Mouse (Mus musculus) megakaryocyte, adult 5-6 weeks (primary cell): ENCODE data around the gene Agap3. TPM values are rescaled to one million over a fixed set of nuclear protein-coding genes. Genes with fewer than 3 reads are reported as not detected.

Experiments used
- ATAC-seq: 2 replicates; pipeline ENCODE4 v1.8.0; 2016; ENCODE audit warnings: mild to moderate bottlenecking, inconsistent platforms; ENCODE audit not compliant: poor library complexity, severe bottlenecking
- total RNA-seq, 2 experiments: library from RNA; stranded (forward) in 1 of 2; stranded (reverse) in 1 of 2; fragments of 153-499, 151-499 nt in 1 of 2; fragments of 221-1000, 200-1000 nt in 1 of 2; gene quantifications; 2 replicates each; pipeline versions ENCODE4 v1.2.3 to v1.2.4; 2015 to 2017

The Agap3 gene
- total RNA-seq (2015) (12.1 and 14.2 TPM in 2 replicates), total RNA-seq (2017) (19.7 and 23.9 TPM in 2 replicates)

DNA sequence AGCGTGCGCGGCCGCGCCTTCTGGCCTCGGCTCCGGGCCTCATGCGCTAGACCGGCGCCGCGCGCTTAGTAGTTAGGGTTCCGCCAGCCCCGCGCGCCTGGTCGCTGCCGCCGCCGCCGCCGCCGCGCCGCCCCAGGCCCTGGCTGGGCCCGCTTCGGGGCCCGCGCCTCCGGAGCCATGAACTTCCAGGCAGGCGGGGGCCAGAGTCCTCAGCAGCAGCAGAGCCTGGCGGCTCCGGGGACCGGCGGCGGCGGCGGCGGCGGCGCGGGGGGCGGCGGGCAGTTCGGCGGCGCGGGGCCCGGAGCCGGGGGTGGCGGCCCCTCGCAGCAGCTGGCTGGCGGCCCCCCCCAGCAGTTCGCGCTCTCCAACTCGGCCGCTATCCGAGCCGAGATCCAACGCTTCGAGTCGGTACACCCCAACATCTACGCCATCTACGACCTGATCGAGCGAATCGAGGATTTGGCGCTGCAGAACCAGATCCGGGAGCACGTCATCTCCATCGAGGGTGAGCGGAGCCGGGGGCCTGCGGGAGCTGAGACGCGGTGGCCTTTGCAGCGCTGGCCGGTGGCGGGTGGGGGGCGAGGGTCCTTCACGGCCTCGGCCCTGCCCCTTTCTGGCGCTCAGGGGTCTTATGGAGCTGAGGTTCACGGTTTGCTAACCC, at the start of gene Agap3:
Gene Agap3 (plus strand): TSS at position 148 of the 661 bp plus-strand sequence.
- ATAC-seq = no peak

GRCm38 (mm10) chr5:24404594-24405360, 47.2 kb upstream of the Agap3 start:
- ATAC-seq = no peak

GRCm38 (mm10) chr5:24405389-24405876, 46.5 kb upstream of the Agap3 start:
- ATAC-seq = no peak

- no peak for ATAC-seq
These were observed 43.3 kb upstream of the Agap3 start for GRCm38 (mm10) chr5:24408651-24409050.

DNA sequence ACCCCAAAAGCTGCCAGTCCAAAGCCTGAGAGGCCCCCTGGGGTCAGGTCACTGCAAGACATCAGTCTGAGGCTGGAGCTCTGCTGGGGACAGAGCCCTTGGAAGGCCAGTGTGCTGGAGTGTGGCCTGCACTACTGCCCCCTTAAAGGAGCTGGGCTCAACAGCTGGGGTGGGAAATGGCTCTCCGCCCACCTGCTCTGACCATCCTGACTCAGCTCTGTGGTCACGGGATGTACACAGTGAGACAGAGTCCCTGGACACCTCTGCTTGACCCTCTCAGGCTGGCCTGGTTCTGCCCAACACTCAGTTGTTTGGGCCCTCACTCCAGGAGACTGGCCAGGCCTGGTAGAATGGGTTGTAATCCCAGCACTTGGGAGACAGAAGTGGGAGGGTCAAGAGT, 42.5 kb upstream of the Agap3 start:
- no peak for ATAC-seq

DNA sequence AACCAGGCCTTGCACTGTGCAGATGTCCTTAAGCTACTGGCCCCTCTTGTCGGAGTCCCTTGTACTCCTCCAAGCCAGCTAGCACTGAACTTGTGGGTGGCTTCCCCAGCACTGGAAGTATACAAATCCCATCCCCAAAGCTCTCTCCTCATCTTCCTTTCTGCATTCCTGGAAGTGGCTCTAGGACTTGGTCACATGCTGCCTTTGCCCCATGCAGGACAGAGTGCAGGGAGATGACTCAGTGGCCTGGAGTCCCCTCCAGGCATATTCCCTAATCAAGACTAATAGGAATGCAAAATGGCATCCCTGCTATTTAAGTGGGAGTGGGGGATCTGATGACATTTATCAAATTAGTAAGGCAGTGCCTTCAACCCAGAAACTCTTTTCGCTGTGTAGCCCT, 39.9 kb upstream of the Agap3 start:
- no peak for ATAC-seq

DNA sequence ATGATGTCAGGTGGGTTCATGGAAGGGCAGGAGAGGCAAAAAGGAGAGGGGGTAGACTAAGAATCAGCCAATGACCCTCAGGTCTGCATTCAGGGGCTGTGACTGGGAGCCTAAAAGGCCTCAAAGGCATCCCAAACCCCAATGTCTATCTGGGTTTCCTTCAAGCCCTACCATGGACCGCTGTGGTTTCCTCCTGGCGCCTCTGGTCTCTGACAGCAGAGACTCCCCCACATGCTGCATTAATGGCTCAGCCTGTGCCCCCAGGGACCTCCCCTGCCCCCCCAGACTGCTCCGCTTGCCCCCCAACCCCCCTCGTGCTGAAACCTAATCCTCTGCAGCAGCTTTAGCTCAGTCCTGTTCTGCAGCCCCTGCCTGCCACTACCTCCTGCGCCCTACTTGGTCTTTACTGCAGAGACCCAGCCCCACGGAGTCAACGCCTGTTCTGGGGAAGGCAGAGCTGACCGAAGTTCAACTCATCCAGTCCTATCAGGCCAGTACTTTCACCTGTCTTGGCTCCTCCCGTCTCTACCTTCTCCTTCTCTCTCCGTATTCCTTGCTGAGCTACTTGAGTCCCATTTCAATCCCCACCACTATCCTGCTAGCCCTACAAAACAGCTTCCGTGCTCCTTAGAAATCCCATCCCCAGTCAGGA, 38.8 kb upstream of the Agap3 start, which contains the start of gene Asic3:
Gene Asic3 (plus strand): TSS at position 351 of the 652 bp plus-strand sequence.
- no peak for ATAC-seq

- no peak for ATAC-seq
These were observed 38.0 kb upstream of the Agap3 start for GRCm38 (mm10) chr5:24413938-24414337.

GRCm38 (mm10) chr5:24416222-24416736, 35.7 kb upstream of the Agap3 start:
- ATAC-seq = peak; percentile 90

DNA sequence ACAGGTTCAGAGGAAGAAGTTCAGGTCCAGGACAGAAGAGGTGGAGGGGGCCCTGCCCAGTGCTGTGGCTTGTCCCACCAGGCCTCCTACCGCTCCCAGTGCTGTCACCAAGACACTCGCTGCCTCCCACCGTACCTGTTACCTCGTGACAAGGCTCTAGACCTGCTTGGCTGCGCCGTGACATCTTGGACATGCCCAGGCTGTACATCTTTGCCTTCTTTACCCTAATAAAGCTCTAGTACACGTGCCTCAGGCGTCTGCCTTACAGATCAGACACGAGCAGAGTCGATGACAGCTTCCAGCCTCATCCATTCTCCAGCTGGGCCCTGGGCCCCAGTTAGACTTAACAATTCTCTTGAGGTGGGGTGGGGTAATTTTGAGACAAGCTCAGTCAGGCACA, 34.4 kb upstream of the Agap3 start:
- no peak for ATAC-seq

DNA sequence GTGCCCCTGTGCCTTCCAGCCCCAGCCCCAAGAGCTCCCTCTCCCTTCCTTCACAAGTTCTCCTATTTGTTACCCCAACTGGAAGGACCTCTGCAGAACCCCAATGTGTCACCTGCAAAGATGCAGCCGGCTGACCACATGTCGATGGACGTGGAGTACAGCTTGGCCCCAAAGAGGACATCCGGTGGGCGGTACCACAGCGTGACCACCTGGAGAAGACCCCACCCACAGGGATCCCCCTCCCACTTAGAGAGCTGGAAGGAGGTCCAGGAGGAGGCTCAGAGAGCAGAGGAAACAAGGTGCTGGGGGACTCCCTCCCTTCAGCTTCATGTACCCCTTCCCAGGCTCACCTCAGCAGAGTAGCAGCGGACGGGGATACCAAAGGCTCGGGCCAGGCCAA, 31.6 kb upstream of the Agap3 start:
- no peak for ATAC-seq

- peak; percentile 87 for ATAC-seq
These were observed 28.6 kb upstream of the Agap3 start, which contains the start of the genes Cdk5 and Slc4a2 for GRCm38 (mm10) chr5:24423129-24424003. Cdk5 (minus strand) TSS chr5:24423530. Slc4a2 (plus strand) TSS chr5:24423837.

DNA sequence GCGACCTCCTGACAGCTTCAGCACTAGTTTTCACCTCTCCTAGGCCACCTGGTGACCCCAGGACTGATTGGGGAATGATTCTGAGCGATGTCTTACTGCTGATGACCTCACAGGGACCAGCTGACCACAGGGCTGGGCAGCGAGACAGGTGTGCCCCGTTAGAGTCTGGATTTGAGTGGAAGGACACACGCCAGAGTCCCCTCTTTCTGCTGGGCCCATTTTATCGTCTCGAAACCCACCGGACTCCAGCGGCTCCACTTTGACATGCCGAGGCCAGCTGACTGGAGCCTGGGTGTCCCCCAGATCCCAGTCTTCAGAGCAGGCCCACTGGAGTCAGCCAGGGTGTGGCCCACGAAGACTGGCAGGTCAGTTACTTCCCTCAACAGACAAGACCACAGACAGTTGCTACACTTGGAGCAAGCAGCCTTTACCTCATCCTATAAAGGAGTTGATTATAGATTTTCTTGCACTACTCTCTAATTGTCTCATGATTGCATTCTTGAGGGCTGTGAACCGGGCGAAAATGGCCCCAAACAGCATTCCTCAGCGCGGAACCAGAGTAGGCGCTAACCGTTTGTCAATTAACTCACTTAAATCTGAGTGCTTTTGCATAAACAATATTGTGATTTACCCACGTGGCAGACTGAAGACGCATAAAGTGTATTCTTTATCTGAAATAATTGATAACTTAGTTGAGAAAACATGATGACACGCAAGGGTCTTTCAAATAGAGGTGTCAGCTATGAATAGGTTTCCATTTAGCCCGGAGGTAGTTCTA, 27.8 kb upstream of the Agap3 start:
- ATAC-seq = peak; percentile 55

- ATAC-seq = peak; percentile 50
These were observed 27.0 kb upstream of the Agap3 start for GRCm38 (mm10) chr5:24424861-24425411.

DNA sequence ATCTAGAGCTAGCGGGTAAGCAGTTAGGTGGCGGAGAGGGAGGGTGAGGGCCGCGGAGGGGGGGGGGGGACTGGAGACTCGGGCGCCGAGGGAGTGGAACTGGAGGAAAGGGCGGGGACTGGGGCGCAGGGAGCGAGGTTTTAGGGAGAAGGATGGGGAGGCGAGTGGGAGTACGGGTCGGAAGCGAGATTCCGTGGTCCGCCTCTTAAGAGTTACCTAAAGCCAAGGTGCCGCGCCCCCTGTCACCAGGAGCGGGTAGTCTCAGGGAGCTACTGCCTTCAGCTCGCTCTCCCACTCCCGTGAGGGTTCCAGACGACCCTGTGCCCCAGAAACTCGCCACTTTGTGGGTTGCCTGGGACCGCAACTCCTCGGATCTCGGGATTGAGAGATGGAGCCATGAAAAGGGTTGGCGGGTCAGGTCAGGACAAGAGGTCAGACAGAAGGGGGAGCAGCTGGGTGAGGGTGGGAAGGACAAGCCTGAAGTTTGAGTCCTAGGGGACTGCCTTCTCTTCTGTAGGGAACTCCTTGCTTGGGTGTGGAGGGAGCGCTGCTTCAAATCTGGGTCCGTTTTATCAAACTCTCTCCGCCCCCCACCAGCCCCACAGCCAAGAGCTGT, 26.4 kb upstream of the Agap3 start:
- 0 out of 2 replicates have a peak, but pooled peaks have one; percentile 3 for ATAC-seq

DNA sequence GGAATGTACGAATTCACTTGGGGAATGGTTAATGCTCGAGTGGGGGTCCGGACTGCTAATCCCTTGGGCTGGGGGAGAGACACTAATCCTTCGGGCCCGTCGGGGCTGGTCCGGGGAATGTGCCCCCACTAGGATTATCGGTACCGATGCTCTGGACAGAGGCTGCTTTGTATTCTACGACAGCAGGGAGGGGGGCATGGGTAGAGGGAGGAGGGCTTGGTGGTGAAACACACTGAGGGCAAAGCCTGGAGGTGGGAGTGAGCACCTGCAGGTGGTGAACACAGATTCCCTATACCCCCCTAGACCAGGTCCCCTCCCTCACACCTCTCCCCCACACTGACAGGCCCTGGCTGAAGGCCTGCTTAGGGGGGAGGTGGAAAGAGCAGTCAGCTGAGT, 25.9 kb upstream of the Agap3 start:
- ATAC-seq = no peak

- no peak for ATAC-seq
These were observed 25.3 kb upstream of the Agap3 start for GRCm38 (mm10) chr5:24426556-24427284.

GRCm38 (mm10) chr5:24427285-24427633, 24.7 kb upstream of the Agap3 start:
- ATAC-seq = no peak
